Mouse (Mus musculus) CH12.LX (cell line): ENCODE data around the gene 1700013H16Rik. TPM values are rescaled to one million over a fixed set of nuclear protein-coding genes. Genes with fewer than 3 reads are reported as not detected.

ENCODE experiments used
- DNase-seq: peaks from one replicate; pipeline ENCODE4 v3.0.0-alpha.2; 2013; ENCODE audit errors: extremely low read depth
- H3K27ac ChIP-seq: 2 replicates; pipeline ENCODE4 v1.5.1; 2012; ENCODE audit warnings: low read depth, mild to moderate bottlenecking, control low read depth, moderate library complexity; ENCODE audit not compliant: insufficient read depth
- H3K27me3 ChIP-seq: replicated peaks from 2 replicates; pipeline ENCODE3; 2012; ENCODE audit warnings: inconsistent platforms
- H3K36me3 ChIP-seq, 2 experiments: replicated peaks in 1 of 2; 2 replicates each; pipeline versions ENCODE3 to v1.6.1; 2012; ENCODE audit warnings: inconsistent platforms in 1 of 2, low read length in 1 of 2, mild to moderate bottlenecking in 1 of 2, mixed read lengths in 1 of 2, moderate library complexity in 1 of 2; ENCODE audit not compliant: control insufficient read depth in 1 of 2, insufficient read depth in 1 of 2
- H3K4me1 ChIP-seq, 2 experiments: 2 replicates each; pipeline ENCODE4 v1.6.1; 2012; ENCODE audit warnings: inconsistent platforms in 1 of 2, moderate library complexity in 1 of 2; ENCODE audit not compliant: insufficient read depth in 2 of 2, control insufficient read depth in 1 of 2
- H3K4me2 ChIP-seq: 2 replicates; pipeline ENCODE4 v1.6.1; 2012; ENCODE audit warnings: low read depth, mild to moderate bottlenecking, control low read depth; ENCODE audit not compliant: poor library complexity, insufficient read depth, severe bottlenecking
- H3K4me3 ChIP-seq, 3 experiments: fragments of 150-350 bp in 1 of 3; sonication (generic) in 1 of 3; replicated peaks in 1 of 3; 2 replicates each; pipeline versions ENCODE3 to v1.5.1; 2011 to 2012; ENCODE audit warnings: low read depth in 2 of 3, low read length in 2 of 3, mild to moderate bottlenecking in 2 of 3, moderate library complexity in 2 of 3, control low read depth in 1 of 3, improper control_type of control experiment in 1 of 3, inconsistent platforms in 1 of 3, mixed read lengths in 1 of 3; ENCODE audit not compliant: poor library complexity in 1 of 3
- H3K79me2 ChIP-seq: replicated peaks from 2 replicates; pipeline ENCODE4 v1.6.1; 2012; ENCODE audit warnings: mild to moderate bottlenecking, moderate library complexity; ENCODE audit not compliant: control insufficient read depth, poor library complexity, insufficient read depth, severe bottlenecking; ENCODE audit errors: extremely low read depth
- H3K9ac ChIP-seq: 2 replicates; pipeline ENCODE4 v1.6.1; 2012; ENCODE audit warnings: low read depth, mild to moderate bottlenecking, control low read depth, moderate library complexity; ENCODE audit not compliant: insufficient read depth
- H3K9me3 ChIP-seq: replicated peaks from 2 replicates; pipeline ENCODE3; 2012; ENCODE audit warnings: low read length, inconsistent platforms, mixed read lengths
- CHD1 ChIP-seq: IDR thresholded peaks from 2 replicates; pipeline ENCODE4 v1.6.1; 2012; ENCODE audit warnings: low read depth, low read length, improper control_type of control experiment, inconsistent platforms
- CTCF ChIP-seq, 2 experiments: IDR thresholded peaks in 1 of 2; conservative IDR thresholded peaks in 1 of 2; 2 replicates each; pipeline ENCODE4 v1.5.1; 2011 to 2012; ENCODE audit warnings: low read depth in 2 of 2, low read length in 2 of 2, improper control_type of control experiment in 1 of 2, inconsistent platforms in 1 of 2, mild to moderate bottlenecking in 1 of 2, moderate library complexity in 1 of 2
- E2F4 ChIP-seq: IDR thresholded peaks from 2 replicates; pipeline ENCODE4 v1.6.1; 2011; ENCODE audit warnings: low read depth, low read length, improper control_type of control experiment; ENCODE audit not compliant: insufficient replicate concordance
- ELF1 ChIP-seq: IDR thresholded peaks from 2 replicates; pipeline ENCODE4 v1.6.1; 2014; ENCODE audit warnings: low read depth, mild to moderate bottlenecking, inconsistent platforms, low read length, improper control_type of control experiment
- GABPA ChIP-seq: IDR thresholded peaks from 2 replicates; pipeline ENCODE4 v1.6.1; 2012; ENCODE audit warnings: low read depth, low read length, improper control_type of control experiment, inconsistent platforms; ENCODE audit not compliant: insufficient replicate concordance
- HCFC1 ChIP-seq: IDR thresholded peaks from 2 replicates; pipeline ENCODE4 v1.6.1; 2012; ENCODE audit warnings: low read depth, mild to moderate bottlenecking, inconsistent platforms, low read length, improper control_type of control experiment
- IRF4 ChIP-seq: IDR thresholded peaks from 2 replicates; pipeline ENCODE4 v1.6.1; 2014; ENCODE audit warnings: low read depth, mild to moderate bottlenecking, inconsistent platforms, low read length, improper control_type of control experiment
- JUN ChIP-seq: IDR thresholded peaks from 2 replicates; pipeline ENCODE4 v1.6.1; 2011; ENCODE audit warnings: low read depth, mild to moderate bottlenecking, low read length, improper control_type of control experiment, moderate library complexity; ENCODE audit not compliant: insufficient read depth
- JUND ChIP-seq: conservative IDR thresholded peaks from 2 replicates; pipeline ENCODE4 v1.6.1; 2011; ENCODE audit warnings: low read depth, low read length, improper control_type of control experiment
- KAT2A ChIP-seq: IDR thresholded peaks from 2 replicates; pipeline ENCODE4 v1.6.1; 2012; ENCODE audit warnings: low read length, improper control_type of control experiment, inconsistent platforms; ENCODE audit not compliant: insufficient replicate concordance
- MAFK ChIP-seq: IDR thresholded peaks from 2 replicates; pipeline ENCODE4 v1.6.1; 2011; ENCODE audit warnings: low read length, improper control_type of control experiment; ENCODE audit not compliant: insufficient replicate concordance
- MAX ChIP-seq: IDR thresholded peaks from 2 replicates; pipeline ENCODE4 v1.6.1; 2011; ENCODE audit warnings: low read length, improper control_type of control experiment
- MAZ ChIP-seq: IDR thresholded peaks from 2 replicates; pipeline ENCODE4 v1.6.1; 2012; ENCODE audit warnings: low read depth, mild to moderate bottlenecking, inconsistent platforms, low read length, improper control_type of control experiment, moderate library complexity
- MXI1 ChIP-seq: IDR thresholded peaks from 2 replicates; pipeline ENCODE4 v1.6.1; 2011; ENCODE audit warnings: mild to moderate bottlenecking, low read depth, low read length, improper control_type of control experiment
- PAX5 ChIP-seq: IDR thresholded peaks from 2 replicates; pipeline ENCODE4 v1.6.1; 2012; ENCODE audit warnings: low read length, inconsistent platforms, mixed read lengths
- POLR2A ChIP-seq: IDR thresholded peaks from 2 replicates; pipeline ENCODE4 v1.6.1; 2011; ENCODE audit warnings: low read depth, mild to moderate bottlenecking, improper control_type of control experiment, low read length
- SIN3A ChIP-seq: IDR thresholded peaks from 2 replicates; pipeline ENCODE4 v1.6.1; 2012; ENCODE audit warnings: low read length, improper control_type of control experiment, inconsistent platforms
- SMC3 ChIP-seq: IDR thresholded peaks from 2 replicates; pipeline ENCODE4 v1.6.1; 2011; ENCODE audit warnings: low read depth, low read length, improper control_type of control experiment
- TBP ChIP-seq: conservative IDR thresholded peaks from 2 replicates; pipeline ENCODE4 v1.6.1; 2011; ENCODE audit warnings: low read depth, low read length, improper control_type of control experiment
- TCF12 ChIP-seq: IDR thresholded peaks from 2 replicates; pipeline ENCODE4 v1.6.1; 2014; ENCODE audit warnings: low read depth, mild to moderate bottlenecking, inconsistent platforms, low read length, improper control_type of control experiment
- UBTF ChIP-seq: IDR thresholded peaks from 2 replicates; pipeline ENCODE4 v1.6.1; 2012; ENCODE audit warnings: low read depth, mild to moderate bottlenecking, inconsistent platforms, low read length, improper control_type of control experiment, moderate library complexity
- USF1 ChIP-seq: IDR thresholded peaks from 2 replicates; pipeline ENCODE4 v1.6.1; 2014; ENCODE audit warnings: low read depth, mild to moderate bottlenecking, inconsistent platforms, low read length, improper control_type of control experiment
- ZKSCAN1 ChIP-seq: IDR thresholded peaks from 2 replicates; pipeline ENCODE4 v1.6.1; 2012; ENCODE audit warnings: low read depth, inconsistent platforms, low read length, improper control_type of control experiment, borderline replicate concordance
- ZMIZ1 ChIP-seq: IDR thresholded peaks from 2 replicates; pipeline ENCODE4 v1.6.1; 2012; ENCODE audit warnings: low read depth, mild to moderate bottlenecking, inconsistent platforms, low read length, improper control_type of control experiment
- dilution Hi-C: fragments of 300-500 bp; cut with MboI; formaldehyde crosslinking; loops from 2 replicates; pipeline ENCODE4 v1.14.3; 2020; ENCODE audit warnings: low sequenced_read_pairs; ENCODE audit not compliant: extremely low pct_unique_long_range_greater_than_20kb, extremely low pct_ligation_motif_present
- in situ Hi-C: fragments of 300-500 bp; cut with MboI; formaldehyde crosslinking; loops from 3 replicates; pipeline ENCODE4 v1.14.3; 2019; ENCODE audit warnings: low sequenced_read_pairs, low pct_ligation_motif_present, low pct_unique_long_range_greater_than_20kb, mixed read lengths
- polyA plus RNA-seq: library from polyadenylated mRNA; unstranded; fragments of >175 nt; gene quantifications from 2 replicates; pipeline ENCODE4 v1.2.1, GENCODE M21; 2012; ENCODE audit warnings: low read depth; ENCODE audit not compliant: insufficient read length
- total RNA-seq, 2 experiments: library from RNA; depleted of rRNA; stranded (reverse); fragments of 300-350 nt in 1 of 2; fragments of >200 nt in 1 of 2; gene quantifications; 2 replicates each; pipeline ENCODE4 v1.2.3; 2012 to 2014

The 1700013H16Rik gene
- total and polyA plus RNA-seq, 3 experiments, result not detected

DNA sequence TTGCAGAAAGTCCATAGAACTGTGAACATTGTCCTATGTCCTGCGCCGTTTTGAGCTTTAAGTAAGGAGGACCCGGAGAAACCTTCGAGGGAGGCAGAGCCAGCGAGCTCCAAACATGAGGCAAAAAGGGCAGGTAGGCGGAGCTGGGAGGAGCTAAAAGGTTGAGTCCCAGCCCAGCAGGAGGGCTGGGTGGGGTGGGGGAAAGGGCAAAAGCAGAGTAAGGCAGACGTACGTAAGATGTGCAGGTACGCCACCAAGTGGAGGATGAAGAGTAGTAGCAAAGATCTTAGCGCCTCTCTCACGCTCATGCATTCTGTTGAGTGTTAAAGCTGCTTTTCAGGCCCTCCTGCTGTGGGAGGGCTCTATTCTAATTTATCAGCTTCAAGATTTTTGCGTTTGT lies 18.6 kb upstream of the 1700013H16Rik start, which contains the start of gene Zfp36l3:
Zfp36l3 (minus strand) TSS at position 119 of the 400 bp plus-strand sequence.
- no peaks in the 10 kb centered on the region for H3K36me3 ChIP-seq
- in situ Hi-C loops, result no loop called here
- no peaks in the 10 kb centered on the region for H3K27me3 ChIP-seq
- no peak for DNase-seq
- dilution Hi-C loops, result no loop called here
- TF ChIP-seq ELF1 (no peak), POLR2A (no peak), TCF12 (no peak), CHD1 (no peak), SIN3A (no peak), PAX5 (no peak), JUND (no peak), USF1 (no peak), MAFK (no peak), JUN (no peak), SMC3 (no peak), MXI1 (no peak), IRF4 (no peak), CTCF (conservative IDR thresholded peaks at IDR 0.05 in 1 of 2, IDR thresholded peaks at IDR 0.05 in 1 of 2; ENCODE audit: low read depth in 2 of 2, low read length in 2 of 2) (no peak), E2F4 (no peak), KAT2A (no peak), ZKSCAN1 (no peak), UBTF (no peak), MAZ (no peak)
- no peak within 1 kb of the TSS for H3K4me3 ChIP-seq
- H3K9me3 ChIP-seq, result no peaks in the 10 kb centered on the region
- no peak within 1 kb of the TSS for H3K9ac ChIP-seq
- no peaks in the 10 kb centered on the region for H3K4me1 ChIP-seq
- H3K27ac ChIP-seq, result no peak within 1 kb of the TSS
- H3K79me2 ChIP-seq, result no peaks in the 10 kb centered on the region
- H3K4me2 ChIP-seq, result no peak within 1 kb of the TSS

DNA sequence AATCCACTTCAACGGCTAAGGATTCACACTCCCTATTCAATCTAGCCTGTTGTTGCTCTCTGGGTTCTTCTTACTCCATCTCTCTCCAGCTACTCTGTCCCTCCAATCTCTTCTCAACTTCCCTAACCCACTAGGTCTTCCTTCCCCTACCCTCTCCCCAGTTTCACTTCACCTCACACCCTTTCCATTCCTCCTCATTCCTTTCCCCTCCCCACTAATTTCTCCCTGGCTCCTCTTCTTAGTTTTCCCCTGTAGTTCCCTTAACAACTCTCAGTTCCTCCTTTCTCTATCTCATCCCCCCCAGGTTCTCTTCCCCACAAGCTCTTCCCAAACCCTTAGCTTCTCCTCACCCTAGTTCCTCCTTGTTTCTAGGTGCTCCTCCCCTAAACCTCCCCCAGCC lies 4.8 kb downstream of the 1700013H16Rik start:
- dilution Hi-C loops, result no loop called here
- in situ Hi-C loops, result no loop called here
- H3K9me3 ChIP-seq, result peaks cover 5% of the 10 kb centered on the region

More for the DNA sequence above, 4.8 kb downstream of the 1700013H16Rik start:
- DNase-seq, result no peak
- no peak overlapping the region for H3K4me2 ChIP-seq
- no peaks in the 10 kb centered on the region; a peak in 1 of 4 replicates for H3K4me1 ChIP-seq
- no peaks in the 10 kb centered on the region for H3K36me3 ChIP-seq
- no peaks in the 10 kb centered on the region for H3K79me2 ChIP-seq
- H3K4me3 ChIP-seq, result no peak overlapping the region
- TF ChIP-seq HCFC1 (no peak), ZMIZ1 (no peak), ZKSCAN1 (no peak), GABPA (no peak), TBP (no peak), ELF1 (no peak), MAZ (no peak), MAX (no peak), SIN3A (no peak), JUND (no peak), KAT2A (no peak), CTCF (conservative IDR thresholded peaks at IDR 0.05 in 1 of 2, IDR thresholded peaks at IDR 0.05 in 1 of 2; ENCODE audit: low read depth in 2 of 2, low read length in 2 of 2) (no peak)
- H3K27me3 ChIP-seq, result no peaks in the 10 kb centered on the region
- H3K9ac ChIP-seq, result no peak overlapping the region
- H3K27ac ChIP-seq, result no peak overlapping the region
